Mouse (Mus musculus): ENCODE data around the gene Akain1.
A peak's percentile ranks its signal among the peaks of the same experiment; 100 is the strongest.

Gene Akain1

DNA sequence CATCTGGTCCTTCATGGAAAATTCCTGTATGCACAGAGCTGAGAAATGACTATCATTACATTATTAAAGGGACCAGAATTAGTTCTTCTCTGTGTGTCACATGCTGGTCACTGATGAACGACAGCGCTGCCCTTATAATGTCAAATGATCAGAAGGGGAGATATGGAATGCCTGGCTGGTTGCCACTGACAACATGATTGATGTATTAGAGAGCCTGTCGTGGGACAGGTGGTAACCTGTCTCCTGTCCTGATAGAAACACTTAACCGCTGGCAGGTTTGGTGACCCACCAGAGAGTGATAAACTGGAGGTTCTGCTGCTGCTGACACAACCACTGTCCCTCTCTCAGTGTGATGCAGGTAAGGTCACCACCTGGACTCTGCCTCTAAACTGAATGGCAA, 40.1 kb downstream of the Akain1 start:
- DNase-seq (ENCODE audit: low spot score), result no peak

- no peak for DNase-seq (ENCODE audit: low spot score)
These were observed 48.0 kb downstream of the Akain1 start for GRCm38 (mm10) chr17:69487116-69487515.

GRCm38 (mm10) chr17:69487884-69488283, 48.8 kb downstream of the Akain1 start:
- DNase-seq (ENCODE audit: low spot score), result no peak

DNA sequence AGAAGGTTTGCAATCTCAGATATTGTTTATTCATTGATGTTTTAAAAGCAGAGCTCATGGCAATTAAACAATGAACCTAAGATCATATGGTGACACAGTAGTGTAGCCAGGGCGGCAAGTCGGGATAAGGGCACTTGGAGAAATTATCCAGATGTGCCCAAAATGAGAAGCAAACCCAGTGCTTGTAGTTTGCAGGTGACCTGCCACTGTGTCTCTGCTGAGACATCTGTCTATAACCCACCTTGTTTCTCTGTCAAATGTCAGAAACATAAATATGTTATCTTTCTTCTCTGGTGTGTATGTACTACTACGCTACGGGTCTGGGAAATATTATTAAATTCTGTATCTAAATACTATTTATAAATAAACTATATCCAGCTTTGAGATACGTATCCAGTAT, 49.7 kb downstream of the Akain1 start:
- no peak for DNase-seq (ENCODE audit: low spot score)

DNA sequence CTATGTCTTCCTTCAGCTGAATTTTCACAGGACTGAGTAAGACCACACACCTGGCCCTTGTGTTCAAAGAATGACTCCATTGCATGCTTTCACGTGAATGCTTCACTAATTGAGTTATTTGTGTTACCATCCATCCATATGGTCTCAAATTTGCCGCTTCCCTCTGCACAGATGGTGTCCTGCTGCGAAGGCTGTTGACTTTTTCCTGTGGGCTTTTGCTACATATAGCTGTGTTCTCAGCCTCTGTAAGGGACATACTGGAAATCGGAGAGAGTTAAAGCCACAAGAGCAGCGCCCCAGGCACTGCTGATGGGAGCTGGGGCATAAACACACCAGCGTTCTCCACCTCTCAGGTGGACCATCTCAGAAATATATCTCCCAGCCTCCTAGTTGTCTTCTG, 53.2 kb downstream of the Akain1 start:
- DNase-seq (ENCODE audit: low spot score), result no peak

GRCm38 (mm10) chr17:69495531-69495930, 56.4 kb downstream of the Akain1 start:
- DNase-seq (ENCODE audit: low spot score), result peak; percentile 30

- no peak for DNase-seq (ENCODE audit: low spot score)
These were observed 57.0 kb downstream of the Akain1 start for GRCm38 (mm10) chr17:69496125-69496524.

- no peak for DNase-seq (ENCODE audit: low spot score)
These were observed 58.2 kb downstream of the Akain1 start for GRCm38 (mm10) chr17:69497315-69497714.

DNA sequence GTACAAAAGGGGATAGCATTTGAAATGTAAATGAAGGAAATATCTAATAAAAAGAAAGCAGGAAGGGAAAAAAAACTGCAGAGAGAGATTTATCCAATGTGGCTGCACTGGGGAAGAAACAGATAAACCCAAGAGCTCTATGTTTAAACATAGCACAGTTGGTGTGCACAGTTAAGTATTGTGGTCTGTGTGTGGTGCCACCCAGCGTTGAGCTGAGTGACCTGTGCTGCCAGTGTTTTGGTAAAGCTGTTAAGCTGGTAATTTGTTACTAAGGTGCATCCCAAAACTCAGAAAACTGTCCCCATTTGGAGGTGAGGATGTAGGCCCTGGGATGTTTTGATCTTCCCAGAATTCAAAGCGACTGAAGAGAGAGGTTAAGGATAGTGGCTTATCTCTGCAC, 59.8 kb downstream of the Akain1 start:
- DNase-seq (ENCODE audit: low spot score), result no peak

DNA sequence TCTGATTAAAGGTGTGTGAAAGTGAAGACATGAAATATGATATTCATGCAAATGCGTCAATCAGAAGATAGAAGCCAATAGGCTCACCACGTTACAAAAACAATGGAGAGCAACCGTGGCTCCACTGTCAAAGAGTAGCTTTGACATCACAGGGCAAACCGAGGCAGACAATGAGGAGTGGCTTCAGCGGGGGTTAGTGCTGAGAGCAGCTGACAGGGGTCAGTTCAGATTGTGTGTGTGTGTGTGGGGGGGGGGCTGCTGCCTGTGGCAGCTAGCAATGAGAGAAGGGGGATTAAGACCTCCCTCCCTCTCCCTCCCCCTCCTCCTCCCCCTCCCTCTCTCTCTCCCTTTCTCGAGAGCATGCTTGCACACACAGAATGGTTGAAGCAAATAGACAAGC, 60.3 kb downstream of the Akain1 start:
- peak; percentile 32 for DNase-seq (ENCODE audit: low spot score)

DNA sequence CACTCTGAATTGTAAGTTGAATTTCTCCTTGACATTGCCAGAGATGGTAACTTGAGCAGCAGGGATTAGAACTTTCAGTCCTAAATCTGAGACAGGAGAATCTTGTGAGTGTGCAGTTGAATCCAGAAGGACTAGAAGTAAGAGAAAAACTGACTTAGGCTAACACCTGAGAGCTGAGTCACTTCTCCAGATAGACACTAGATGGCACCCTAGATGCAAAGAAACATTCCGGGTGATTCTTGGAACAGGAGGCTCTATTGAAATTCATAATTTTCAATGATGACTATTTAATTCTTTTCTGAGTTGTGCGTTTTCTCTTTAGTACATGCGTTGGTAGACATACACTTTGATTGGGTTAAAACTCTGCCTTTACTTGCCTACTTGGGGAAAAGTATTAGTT, 66.9 kb downstream of the Akain1 start:
- DNase-seq (ENCODE audit: low spot score), result peak; percentile 55

GRCm38 (mm10) chr17:69516344-69516907, 77.3 kb downstream of the Akain1 start:
- no peak for DNase-seq (ENCODE audit: low spot score)

- DNase-seq (ENCODE audit: low spot score), result peak; percentile 53
These were observed 92.3 kb downstream of the Akain1 start for GRCm38 (mm10) chr17:69531472-69531871.

Measured in embryo, embryonic 10.5 days (tissue).